Mouse (Mus musculus): Measurements from ENCODE around the gene Tardbp. TPM values are rescaled to one million over a fixed set of nuclear protein-coding genes. Genes with fewer than 3 reads are reported as not detected.

Gene Tardbp
- polyA plus RNA-seq (2017; shearing (Covaris generic)) = 247 TPM

DNA sequence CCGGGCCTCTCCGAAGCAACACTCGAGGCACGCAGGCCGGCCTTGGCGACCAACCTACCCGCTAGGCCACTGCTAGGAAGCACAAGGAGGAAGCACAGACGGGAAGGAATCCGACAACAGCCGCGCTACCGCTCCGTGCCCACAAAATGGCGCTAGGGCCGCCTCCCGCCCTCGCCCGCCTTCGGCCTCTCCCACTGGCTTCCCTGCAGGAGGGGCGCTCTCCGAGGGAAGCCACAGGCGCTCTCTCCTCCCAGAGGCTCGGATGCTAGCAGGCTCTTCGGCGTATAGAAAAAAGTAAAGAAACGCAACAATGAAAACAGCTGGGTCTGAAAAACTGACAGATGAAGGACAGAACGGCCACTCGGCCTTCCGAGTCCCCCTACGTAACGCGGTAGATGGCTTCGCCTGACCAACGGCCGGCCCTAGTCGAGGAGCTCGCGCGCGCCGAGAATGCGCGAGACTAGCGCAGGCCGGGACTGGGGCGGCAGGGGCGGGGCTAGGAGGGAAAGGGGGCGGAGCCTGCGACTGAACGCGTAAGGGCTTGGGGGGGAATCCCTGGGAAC, at the start of gene Tardbp:
Gene Tardbp, minus strand, starts transcription at position 397 of the 563 bp plus-strand sequence.

GRCm38 (mm10) chr4:148643291-148644156, 16.7 kb upstream of the Tardbp start, which contains the start of gene Gm572:
Gene Gm572 (plus strand): TSS chr4:148643317.

DNA sequence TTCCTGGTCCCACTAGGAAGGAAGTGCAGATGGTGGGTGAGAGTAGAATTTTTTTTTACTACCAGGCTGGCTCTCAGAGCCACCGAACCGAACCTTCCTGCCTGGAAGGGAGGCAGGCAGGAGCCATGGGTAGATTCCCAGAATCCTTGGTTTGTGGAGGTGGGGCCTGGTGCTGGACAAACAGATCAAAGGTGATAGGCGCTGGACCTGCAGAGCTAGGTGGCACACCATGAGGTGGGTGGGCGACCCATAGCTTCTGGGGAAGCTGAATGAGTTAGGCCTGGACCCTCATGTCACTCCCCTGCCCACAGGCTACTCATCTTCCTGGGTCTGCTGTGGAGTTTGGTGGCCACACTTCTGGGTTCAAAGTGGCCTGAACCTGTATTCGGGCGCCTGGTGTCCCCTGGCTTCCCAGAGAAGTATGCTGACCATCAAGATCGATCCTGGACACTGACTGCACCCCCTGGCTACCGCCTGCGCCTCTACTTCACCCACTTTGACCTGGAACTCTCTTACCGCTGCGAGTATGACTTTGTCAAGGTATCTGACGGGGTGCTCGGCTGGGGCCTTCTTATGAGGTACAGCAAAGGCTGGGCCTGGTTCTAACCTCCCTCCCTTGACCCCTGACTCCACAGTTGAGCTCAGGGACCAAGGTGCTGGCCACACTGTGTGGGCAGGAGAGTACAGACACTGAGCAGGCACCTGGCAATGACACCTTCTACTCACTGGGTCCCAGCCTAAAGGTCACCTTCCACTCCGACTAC, 24.3 kb downstream of the Tardbp start, which contains the start of gene Masp2:
Gene Masp2, plus strand, starts transcription at position 198 of the 764 bp plus-strand sequence.

DNA sequence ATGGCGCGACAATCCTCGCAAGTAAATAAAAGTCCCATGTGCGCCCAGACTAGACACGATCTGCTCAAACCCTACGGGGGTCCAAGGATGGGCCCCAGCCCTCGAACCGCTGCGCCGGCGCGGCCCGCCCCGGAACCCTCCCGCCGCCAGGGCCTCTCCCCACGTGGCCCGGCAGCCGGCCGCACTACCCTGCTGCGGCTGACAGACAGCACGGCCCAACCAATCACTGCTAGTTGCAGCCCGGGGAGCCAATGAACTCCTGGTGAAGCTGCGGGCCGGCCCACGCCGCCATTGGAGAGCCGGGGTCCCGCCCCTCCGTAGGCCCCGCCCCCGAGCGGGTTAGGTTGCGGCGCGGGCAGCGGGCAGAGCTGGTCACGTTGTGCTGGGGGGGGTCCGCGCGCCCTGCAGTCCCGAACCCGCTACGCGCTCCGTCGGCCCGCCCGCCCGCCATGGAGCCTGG, 35.6 kb downstream of the Tardbp start, which contains the start of gene Srm:
Gene Srm, plus strand, starts transcription at position 333 of the 460 bp plus-strand sequence.

Other genes with a start within 250 kb of the Tardbp start
- 21.0 TPM for gene Ubiad1, start 182.2 kb downstream of the Tardbp start, polyA plus RNA-seq (2017; shearing (Covaris generic))
- 20.5 TPM for gene Mtor, start 178.4 kb downstream of the Tardbp start, polyA plus RNA-seq (2017; shearing (Covaris generic))
- gene Angptl7, start 126.6 kb downstream of the Tardbp start, polyA plus RNA-seq (2017; shearing (Covaris generic)) = 0.25 TPM
- 122 TPM for gene Exosc10, start 68.6 kb downstream of the Tardbp start, polyA plus RNA-seq (2017; shearing (Covaris generic))
- gene Srm, start 35.5 kb downstream of the Tardbp start, polyA plus RNA-seq (2017; shearing (Covaris generic)) = 10.1 TPM
- gene Masp2, start 24.5 kb downstream of the Tardbp start, polyA plus RNA-seq (2017; shearing (Covaris generic)) = not detected
- not detected for gene Gm572, start 16.3 kb upstream of the Tardbp start, polyA plus RNA-seq (2017; shearing (Covaris generic))
- gene Casz1, start 177.4 kb upstream of the Tardbp start, polyA plus RNA-seq (2017; shearing (Covaris generic)) = 2.3 TPM